Mouse (Mus musculus) embryonic fibroblast, embryonic 13.5 days (primary cell): ENCODE data around the gene Nrp2.

Source experiments
- CTCF ChIP-seq: IDR thresholded peaks from 2 replicates; pipeline ENCODE4 v1.5.1; 2011; ENCODE audit warnings: mild to moderate bottlenecking, control low read depth, low read length, moderate library complexity, borderline replicate concordance; ENCODE audit not compliant: insufficient read depth
- POLR2A ChIP-seq: IDR thresholded peaks from 2 replicates; pipeline ENCODE4 v1.6.1; 2011; ENCODE audit warnings: low read depth, mild to moderate bottlenecking, control low read depth, low read length, moderate library complexity

DNA sequence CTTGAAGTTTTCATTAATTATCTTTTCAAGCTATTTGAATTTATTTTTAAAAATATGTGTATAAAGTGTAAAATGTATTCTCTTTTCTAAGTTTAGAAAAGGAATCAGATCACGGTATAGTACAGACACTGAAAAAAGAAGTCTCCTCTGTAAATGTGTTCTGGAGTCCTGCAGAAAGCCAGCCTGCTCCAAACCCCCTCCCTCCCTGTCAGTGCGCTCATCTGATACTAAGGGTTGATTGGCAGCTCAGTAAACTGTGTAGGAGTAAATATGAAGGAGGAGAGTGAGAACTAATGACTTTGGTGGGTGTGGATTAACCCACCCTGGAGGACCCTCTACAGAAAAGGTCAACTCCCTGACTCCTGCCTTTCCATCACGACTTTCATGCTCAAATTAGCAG is 5.7 kb upstream of the Nrp2 start:
- no peak for TF ChIP-seq CTCF
- no peak for TF ChIP-seq POLR2A
